Mouse (Mus musculus): ENCODE results near the gene Smad3.

- TF ChIP-seq POLR2A (IDR thresholded peaks at IDR 0.05; ENCODE audit: control insufficient read depth in 1 of 2, insufficient read depth in 1 of 2, low read depth in 1 of 2, low read length in 2 of 2, poor library complexity in 1 of 2) (no peak), NELFE (IDR thresholded peaks at IDR 0.05; ENCODE audit: low read depth, low read length) (no peak), ZKSCAN1 (IDR thresholded peaks at IDR 0.05; ENCODE audit: low read depth, low read length) (no peak)
Observed at GRCm38 (mm10) chr9:63752576-63752975, 5.2 kb downstream of the Smad3 start.
